Mouse (Mus musculus): Measurements from ENCODE around the gene Col15a1.

DNA sequence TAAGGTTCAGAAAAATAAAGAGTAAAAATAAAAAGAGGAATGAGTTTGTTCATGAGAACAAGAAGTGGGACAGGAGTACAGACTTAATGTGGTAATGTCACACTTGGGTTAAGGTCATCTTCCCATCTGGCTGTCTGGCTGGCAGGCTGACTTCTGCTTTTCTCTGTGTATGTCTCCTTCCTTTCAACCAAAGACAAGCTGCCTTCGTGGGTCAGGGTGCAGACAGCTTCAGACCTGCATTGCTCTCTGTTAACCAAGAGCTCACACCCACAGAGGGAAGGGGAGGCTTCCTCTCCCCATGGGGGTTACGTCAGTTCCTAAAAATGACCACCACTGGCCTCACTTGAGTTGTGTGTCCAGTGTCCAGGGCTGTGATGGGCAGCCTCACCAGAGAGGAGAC lies 107.5 kb downstream of the Col15a1 start:
- TF ChIP-seq POLR2A (IDR thresholded peaks at IDR 0.05; ENCODE audit: borderline replicate concordance, extremely low read depth, insufficient read depth, insufficient read length, poor library complexity, severe bottlenecking) (no peak), CTCF (IDR thresholded peaks at IDR 0.05; ENCODE audit: borderline replicate concordance, extremely low read depth, insufficient read depth, insufficient read length) (no peak)
